Mouse (Mus musculus): ENCODE results near the gene Cysltr1. TPM values are rescaled to one million over a fixed set of nuclear protein-coding genes. Genes with fewer than 3 reads are reported as not detected.

The Cysltr1 gene
- polyA plus RNA-seq, 1 experiment = 0.16 TPM

- Histone ChIP-seq H3K36me3 (ENCODE audit: control insufficient read depth, insufficient read depth, low read length) (no peaks in the 10 kb centered on the region), H3K27ac (ENCODE audit: control insufficient read depth, insufficient read depth, low read depth, low read length) (no peak overlapping the region), H3K4me1 (ENCODE audit: control insufficient read depth, insufficient read depth, low read length) (no peaks in the 10 kb centered on the region), H3K4me3 (ENCODE audit: control insufficient read depth, low read depth, low read length) (no peak overlapping the region), H3K27me3 (ENCODE audit: control insufficient read depth, insufficient read depth, low read length) (no peaks in the 10 kb centered on the region)
- TF ChIP-seq CTCF (IDR thresholded peaks at IDR 0.05; ENCODE audit: control insufficient read depth, insufficient read depth, insufficient replicate concordance, low read depth, low read length) = no peak
Measured at GRCm38 (mm10) chrX:106595904-106596303, 7.6 kb downstream of the Cysltr1 start.

- no peaks in the 10 kb centered on the region for H3K4me1 ChIP-seq (ENCODE audit: control insufficient read depth, insufficient read depth, low read length)
- no peak overlapping the region for H3K27ac ChIP-seq (ENCODE audit: control insufficient read depth, insufficient read depth, low read depth, low read length)
- H3K27me3 ChIP-seq (ENCODE audit: control insufficient read depth, insufficient read depth, low read length) = no peaks in the 10 kb centered on the region
- no peak for TF ChIP-seq CTCF (IDR thresholded peaks at IDR 0.05; ENCODE audit: control insufficient read depth, insufficient read depth, insufficient replicate concordance, low read depth, low read length)
- no peak for TF ChIP-seq POLR2A (IDR thresholded peaks at IDR 0.05; ENCODE audit: control insufficient read depth, low read depth, low read length)
- no peaks in the 10 kb centered on the region for H3K36me3 ChIP-seq (ENCODE audit: control insufficient read depth, insufficient read depth, low read length)
- H3K4me3 ChIP-seq (ENCODE audit: control insufficient read depth, low read depth, low read length) = no peak overlapping the region
Measured at GRCm38 (mm10) chrX:106593914-106594313, 9.6 kb downstream of the Cysltr1 start.

GRCm38 (mm10) chrX:106582886-106583285 is 20.6 kb downstream of the Cysltr1 start, which contains the start of gene Gm5127:
Gm5127 (plus strand) TSS chrX:106583186.
- H3K27ac ChIP-seq (ENCODE audit: control insufficient read depth, insufficient read depth, low read depth, low read length) = no peak within 1 kb of the TSS
- H3K4me3 ChIP-seq (ENCODE audit: control insufficient read depth, low read depth, low read length) = no peak within 1 kb of the TSS
- no peaks in the 10 kb centered on the region for H3K4me1 ChIP-seq (ENCODE audit: control insufficient read depth, insufficient read depth, low read length)
- TF ChIP-seq POLR2A (IDR thresholded peaks at IDR 0.05; ENCODE audit: control insufficient read depth, low read depth, low read length) = no peak
- TF ChIP-seq CTCF (IDR thresholded peaks at IDR 0.05; ENCODE audit: control insufficient read depth, insufficient read depth, insufficient replicate concordance, low read depth, low read length) = no peak
- H3K27me3 ChIP-seq (ENCODE audit: control insufficient read depth, insufficient read depth, low read length) = no peaks in the 10 kb centered on the region
- no peaks in the 10 kb centered on the region for H3K36me3 ChIP-seq (ENCODE audit: control insufficient read depth, insufficient read depth, low read length)

- no peaks in the 10 kb centered on the region for H3K4me1 ChIP-seq (ENCODE audit: control insufficient read depth, insufficient read depth, low read length)
- no peak overlapping the region for H3K27ac ChIP-seq (ENCODE audit: control insufficient read depth, insufficient read depth, low read depth, low read length)
- no peaks in the 10 kb centered on the region for H3K27me3 ChIP-seq (ENCODE audit: control insufficient read depth, insufficient read depth, low read length)
- H3K36me3 ChIP-seq (ENCODE audit: control insufficient read depth, insufficient read depth, low read length) = no peaks in the 10 kb centered on the region
- TF ChIP-seq POLR2A (IDR thresholded peaks at IDR 0.05; ENCODE audit: control insufficient read depth, low read depth, low read length) (no peak), CTCF (IDR thresholded peaks at IDR 0.05; ENCODE audit: control insufficient read depth, insufficient read depth, insufficient replicate concordance, low read depth, low read length) (no peak)
- no peak overlapping the region for H3K4me3 ChIP-seq (ENCODE audit: control insufficient read depth, low read depth, low read length)
Measured at GRCm38 (mm10) chrX:106582197-106582596, 21.3 kb downstream of the Cysltr1 start.

GRCm38 (mm10) chrX:106580410-106580809 is 23.1 kb downstream of the Cysltr1 start:
- H3K4me1 ChIP-seq (ENCODE audit: control insufficient read depth, insufficient read depth, low read length) = no peaks in the 10 kb centered on the region
- H3K4me3 ChIP-seq (ENCODE audit: control insufficient read depth, low read depth, low read length) = no peak overlapping the region
- H3K27me3 ChIP-seq (ENCODE audit: control insufficient read depth, insufficient read depth, low read length) = no peaks in the 10 kb centered on the region
- H3K36me3 ChIP-seq (ENCODE audit: control insufficient read depth, insufficient read depth, low read length) = no peaks in the 10 kb centered on the region
- no peak overlapping the region for H3K27ac ChIP-seq (ENCODE audit: control insufficient read depth, insufficient read depth, low read depth, low read length)
- TF ChIP-seq CTCF (IDR thresholded peaks at IDR 0.05; ENCODE audit: control insufficient read depth, insufficient read depth, insufficient replicate concordance, low read depth, low read length) (no peak), POLR2A (IDR thresholded peaks at IDR 0.05; ENCODE audit: control insufficient read depth, low read depth, low read length) (no peak)

- Histone ChIP-seq H3K4me1 (ENCODE audit: control insufficient read depth, insufficient read depth, low read length) (no peaks in the 10 kb centered on the region), H3K36me3 (ENCODE audit: control insufficient read depth, insufficient read depth, low read length) (no peaks in the 10 kb centered on the region), H3K27ac (ENCODE audit: control insufficient read depth, insufficient read depth, low read depth, low read length) (no peak overlapping the region), H3K27me3 (ENCODE audit: control insufficient read depth, insufficient read depth, low read length) (no peaks in the 10 kb centered on the region), H3K4me3 (ENCODE audit: control insufficient read depth, low read depth, low read length) (no peak overlapping the region)
- no peak for TF ChIP-seq CTCF (IDR thresholded peaks at IDR 0.05; ENCODE audit: control insufficient read depth, insufficient read depth, insufficient replicate concordance, low read depth, low read length)
- TF ChIP-seq POLR2A (IDR thresholded peaks at IDR 0.05; ENCODE audit: control insufficient read depth, low read depth, low read length) = no peak
Measured at GRCm38 (mm10) chrX:106578966-106579365, 24.5 kb downstream of the Cysltr1 start.

- TF ChIP-seq CTCF (IDR thresholded peaks at IDR 0.05; ENCODE audit: control insufficient read depth, insufficient read depth, insufficient replicate concordance, low read depth, low read length) = no peak
- no peak for TF ChIP-seq POLR2A (IDR thresholded peaks at IDR 0.05; ENCODE audit: control insufficient read depth, low read depth, low read length)
Measured at GRCm38 (mm10) chrX:106555457-106555856, 48.0 kb downstream of the Cysltr1 start.

GRCm38 (mm10) chrX:106536359-106536758 is 67.1 kb downstream of the Cysltr1 start:
- no peak overlapping the region for H3K27ac ChIP-seq (ENCODE audit: control insufficient read depth, insufficient read depth, low read depth, low read length)
- H3K27me3 ChIP-seq (ENCODE audit: control insufficient read depth, insufficient read depth, low read length) = no peaks in the 10 kb centered on the region
- H3K36me3 ChIP-seq (ENCODE audit: control insufficient read depth, insufficient read depth, low read length) = no peaks in the 10 kb centered on the region
- no peak overlapping the region for H3K4me3 ChIP-seq (ENCODE audit: control insufficient read depth, low read depth, low read length)
- H3K4me1 ChIP-seq (ENCODE audit: control insufficient read depth, insufficient read depth, low read length) = no peaks in the 10 kb centered on the region
- TF ChIP-seq POLR2A (IDR thresholded peaks at IDR 0.05; ENCODE audit: control insufficient read depth, low read depth, low read length) = no peak
- no peak for TF ChIP-seq CTCF (IDR thresholded peaks at IDR 0.05; ENCODE audit: control insufficient read depth, insufficient read depth, insufficient replicate concordance, low read depth, low read length)

More at GRCm38 (mm10) chrX:106555457-106555856, 48.0 kb downstream of the Cysltr1 start:
- Histone ChIP-seq H3K27me3 (ENCODE audit: control insufficient read depth, insufficient read depth, low read length) (no peaks in the 10 kb centered on the region), H3K4me1 (ENCODE audit: control insufficient read depth, insufficient read depth, low read length) (no peaks in the 10 kb centered on the region), H3K4me3 (ENCODE audit: control insufficient read depth, low read depth, low read length) (no peak overlapping the region), H3K27ac (ENCODE audit: control insufficient read depth, insufficient read depth, low read depth, low read length) (no peak overlapping the region), H3K36me3 (ENCODE audit: control insufficient read depth, insufficient read depth, low read length) (no peaks in the 10 kb centered on the region)

Other genes starting within 250 kb of the Cysltr1 start
- gene Fndc3c1, start 118.3 kb downstream of the Cysltr1 start, polyA plus RNA-seq (2012; rRNA removed) = 1.5 and 1.7 TPM in 2 replicates
- not detected in 2 replicates for gene Gm5127, start 20.5 kb downstream of the Cysltr1 start, polyA plus RNA-seq (2012; rRNA removed)
- gene Rtl3, start 237.0 kb upstream of the Cysltr1 start, polyA plus RNA-seq (2012; rRNA removed) = 0.06 and 0.10 TPM in 2 replicates